Mouse (Mus musculus): Measurements from ENCODE around the gene Gckr.

GRCm38 (mm10) chr5:31312806-31313205, 15.6 kb downstream of the Gckr start:
- TF ChIP-seq POLR2A (IDR thresholded peaks at IDR 0.05; ENCODE audit: borderline replicate concordance, control insufficient read depth, low read depth, low read length) (no peak), CTCF (IDR thresholded peaks at IDR 0.05; ENCODE audit: control insufficient read depth, insufficient read depth, low read length) (no peak)

Data from bone marrow, adult 2 months (tissue).